Mouse (Mus musculus): ENCODE results near the gene Cspg5. TPM values are rescaled to one million over a fixed set of nuclear protein-coding genes. Genes with fewer than 3 reads are reported as not detected.

Gene Cspg5
- polyA plus RNA-seq, 1 experiment from 2014 or later = 3.0 TPM

DNA sequence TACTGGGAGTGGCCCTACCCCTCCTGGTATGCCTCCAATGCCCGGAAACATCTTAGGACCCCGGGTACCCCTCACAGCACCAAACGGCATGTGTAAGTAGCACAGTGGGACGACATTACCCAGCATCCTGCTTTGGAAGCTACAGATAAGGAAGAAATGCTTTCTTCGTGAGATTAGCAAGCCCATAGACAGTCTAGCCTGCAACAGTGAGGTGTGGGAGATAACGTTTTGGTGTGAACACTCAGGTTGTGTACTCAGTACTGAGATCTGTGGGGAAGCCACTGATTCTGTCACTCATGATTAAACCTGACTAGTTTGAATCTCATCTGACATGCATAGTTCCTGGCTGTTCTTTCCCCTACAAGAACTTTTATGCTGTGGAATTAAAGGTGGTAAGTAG, 8.6 kb upstream of the Cspg5 start:
- no peak overlapping the region for H3K9ac ChIP-seq (ENCODE audit: low read length)
- no peak overlapping the region for H3K4me3 ChIP-seq (ENCODE audit: low read depth, low read length)
- TF ChIP-seq EP300 (optimal IDR thresholded peaks at IDR 0.05) (no peak), CTCF (IDR thresholded peaks at IDR 0.05; ENCODE audit: low read depth) (no peak)
- ATAC-seq (ENCODE audit: low FRiP score, low TSS enrichment) (no peak), DNase-seq (ENCODE audit: low spot score) (no peak)
- H3K4me1 ChIP-seq (replicated peaks; ENCODE audit: control insufficient read depth, insufficient read depth) = no peaks in the 10 kb centered on the region
- no peaks in the 10 kb centered on the region for H3K27me3 ChIP-seq (ENCODE audit: control insufficient read depth, insufficient read depth, low read length)
- WGBS = 89% methylated on average over 6 of the region's 6 CpGs
- H3K4me2 ChIP-seq (replicated peaks; ENCODE audit: low read depth) = no peak overlapping the region
- no peak overlapping the region for H3K27ac ChIP-seq (replicated peaks)
- peaks cover 20% of the 10 kb centered on the region for H3K36me3 ChIP-seq (ENCODE audit: control insufficient read depth, insufficient read depth, low read length)
- no peaks in the 10 kb centered on the region for H3K9me3 ChIP-seq (ENCODE audit: control insufficient read depth, low read length)

DNA sequence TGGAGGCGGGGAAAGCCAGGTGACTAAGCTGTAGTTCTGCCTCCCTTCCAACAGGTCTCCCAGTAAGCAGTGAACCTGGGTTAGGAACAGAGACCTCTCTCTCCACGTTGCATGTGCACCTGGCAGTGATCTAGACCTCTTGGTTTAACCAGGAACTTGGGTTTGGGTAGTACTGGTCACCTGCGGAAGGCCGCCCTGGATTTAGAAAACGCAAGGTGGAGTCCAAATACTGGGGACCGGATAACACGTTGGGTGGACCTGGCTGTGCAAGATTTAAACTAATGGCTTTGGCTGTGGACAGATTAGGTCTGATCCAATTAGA, 945 bp downstream of the Cspg5 start:
- no peak overlapping the region for H3K27ac ChIP-seq (replicated peaks)
- TF ChIP-seq EP300 (optimal IDR thresholded peaks at IDR 0.05) (no peak), CTCF (IDR thresholded peaks at IDR 0.05; ENCODE audit: low read depth) (no peak)
- ATAC-seq (ENCODE audit: low FRiP score, low TSS enrichment) (peak; percentile 16; the same call in 1 of the 2 replicates), DNase-seq (ENCODE audit: low spot score) (peak; percentile 21)
- peak overlapping the region; percentile 100 for H3K4me2 ChIP-seq (replicated peaks; ENCODE audit: low read depth)
- H3K27me3 ChIP-seq (ENCODE audit: control insufficient read depth, insufficient read depth, low read length) = 0 out of 2 replicates have a peak, but pooled peaks cover 2% of the 10 kb centered on the region
- 18% methylated on average over 7 of the region's 7 CpGs for WGBS
- no peaks in the 10 kb centered on the region for H3K36me3 ChIP-seq (ENCODE audit: control insufficient read depth, insufficient read depth, low read length)
- no peaks in the 10 kb centered on the region for H3K9me3 ChIP-seq (ENCODE audit: control insufficient read depth, low read length)
- H3K4me3 ChIP-seq (ENCODE audit: low read depth, low read length) = peak overlapping the region; percentile 70
- no peaks in the 10 kb centered on the region; the same call in 1 of the 2 replicates for H3K4me1 ChIP-seq (replicated peaks; ENCODE audit: control insufficient read depth, insufficient read depth)
- 0 out of 2 replicates have a peak overlapping the region, but pooled peaks have one; percentile 51 for H3K9ac ChIP-seq (ENCODE audit: low read length)

DNA sequence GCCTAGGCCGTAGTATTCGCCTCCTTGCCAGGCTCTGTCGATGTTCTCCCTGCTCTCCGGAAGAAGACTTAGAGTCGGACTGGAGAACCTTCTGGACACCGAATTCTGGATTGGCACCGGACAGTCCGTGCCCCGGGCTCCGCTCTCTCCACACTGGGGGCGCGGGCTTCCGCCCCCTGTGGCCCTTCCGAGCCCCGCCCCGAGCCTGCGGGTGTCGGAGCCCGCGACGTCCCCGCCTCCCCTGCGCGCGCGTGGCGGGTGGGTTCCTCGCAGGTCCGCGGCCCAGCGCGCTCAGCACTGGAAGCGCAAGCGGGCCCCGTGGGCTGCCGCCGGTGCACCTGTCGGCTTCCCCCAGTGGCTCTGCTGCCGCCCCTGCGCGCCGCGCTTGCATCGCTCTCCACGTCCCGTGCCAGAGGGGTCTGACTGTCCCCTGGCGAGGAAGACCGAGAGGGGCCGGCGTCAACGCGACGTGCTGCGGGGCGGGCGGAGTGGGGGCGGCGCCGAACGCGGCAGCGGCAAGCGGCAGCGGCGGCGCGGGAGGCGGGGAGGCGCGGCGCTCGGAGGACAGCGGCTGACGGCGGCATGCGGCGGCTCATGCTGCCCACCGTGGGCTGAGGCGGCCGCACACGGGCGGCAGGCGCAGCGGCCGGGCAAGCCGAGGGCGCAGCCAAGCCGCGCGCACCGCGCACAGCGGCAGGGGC, 1.5 kb downstream of the Cspg5 start:
- peak; percentile 33 for ATAC-seq (ENCODE audit: low FRiP score, low TSS enrichment)
- 0 out of 2 replicates have a peak, but pooled peaks cover 2% of the 10 kb centered on the region for H3K27me3 ChIP-seq (ENCODE audit: control insufficient read depth, insufficient read depth, low read length)

DNA sequence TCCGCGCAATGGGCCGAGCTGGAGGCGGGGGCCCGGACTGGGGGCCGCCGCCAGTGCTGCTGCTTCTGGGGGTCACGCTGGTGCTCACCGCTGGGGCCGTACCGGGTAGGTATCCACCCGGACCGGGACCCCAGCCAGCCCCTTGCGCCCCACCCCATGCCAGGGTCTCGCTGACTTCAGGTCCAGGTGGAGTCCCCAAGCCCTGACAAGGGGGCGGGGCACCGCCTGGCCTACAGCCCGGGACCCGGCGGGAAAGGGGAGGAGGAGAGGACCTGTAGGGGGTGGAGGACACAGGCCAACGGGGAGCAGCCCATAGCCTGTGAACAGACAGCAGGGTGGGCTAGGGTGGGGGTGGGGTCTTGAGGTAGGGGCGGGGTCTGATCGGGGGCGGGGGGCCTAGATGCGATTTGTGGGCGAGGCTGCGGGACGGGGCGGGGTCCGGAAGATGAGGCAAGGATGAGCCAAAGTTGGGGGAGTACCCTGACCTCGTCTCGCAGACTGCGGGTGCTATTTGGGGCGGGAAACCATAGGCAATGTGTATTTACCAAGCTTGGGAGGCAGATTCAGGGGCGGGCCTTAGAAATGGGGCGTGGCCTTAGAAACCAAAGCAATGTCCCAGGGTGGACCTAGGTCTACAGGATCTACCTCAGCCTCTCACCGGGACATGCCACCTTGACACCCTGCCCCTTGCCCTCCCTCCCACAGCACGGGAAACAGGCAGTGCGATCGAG, 2.2 kb downstream of the Cspg5 start:
- Histone ChIP-seq H3K9ac (ENCODE audit: low read length) (peak overlapping the region; percentile 51), H3K36me3 (ENCODE audit: control insufficient read depth, insufficient read depth, low read length) (no peaks in the 10 kb centered on the region), H3K27ac (replicated peaks) (no peak overlapping the region), H3K27me3 (ENCODE audit: control insufficient read depth, insufficient read depth, low read length) (0 out of 2 replicates have a peak, but pooled peaks cover 2% of the 10 kb centered on the region), H3K4me1 (replicated peaks; ENCODE audit: control insufficient read depth, insufficient read depth) (no peaks in the 10 kb centered on the region; the same call in 1 of the 2 replicates), H3K9me3 (ENCODE audit: control insufficient read depth, low read length) (no peaks in the 10 kb centered on the region), H3K4me3 (ENCODE audit: low read depth, low read length) (peak overlapping the region; percentile 70), H3K4me2 (replicated peaks; ENCODE audit: low read depth) (peak overlapping the region; percentile 100)
- ATAC-seq (ENCODE audit: low FRiP score, low TSS enrichment) = peak; percentile 66
- 1% methylated on average over 32 of the region's 40 CpGs for WGBS
- DNase-seq (ENCODE audit: low spot score) = peak; percentile 65
- TF ChIP-seq EP300 (optimal IDR thresholded peaks at IDR 0.05) = no peak
- TF ChIP-seq CTCF (IDR thresholded peaks at IDR 0.05; ENCODE audit: low read depth) = no peak

More for the DNA sequence above, 1.5 kb downstream of the Cspg5 start:
- H3K9me3 ChIP-seq (ENCODE audit: control insufficient read depth, low read length) = no peaks in the 10 kb centered on the region
- DNase-seq (ENCODE audit: low spot score) = peak; percentile 52
- no peaks in the 10 kb centered on the region; the same call in 1 of the 2 replicates for H3K4me1 ChIP-seq (replicated peaks; ENCODE audit: control insufficient read depth, insufficient read depth)
- peak overlapping the region; percentile 70 for H3K4me3 ChIP-seq (ENCODE audit: low read depth, low read length)
- H3K4me2 ChIP-seq (replicated peaks; ENCODE audit: low read depth) = peak overlapping the region; percentile 100
- no peak for TF ChIP-seq CTCF (IDR thresholded peaks at IDR 0.05; ENCODE audit: low read depth)
- no peak for TF ChIP-seq EP300 (optimal IDR thresholded peaks at IDR 0.05)
- 1% methylated on average over 65 of the region's 93 CpGs for WGBS
- H3K36me3 ChIP-seq (ENCODE audit: control insufficient read depth, insufficient read depth, low read length) = no peaks in the 10 kb centered on the region
- peak overlapping the region; percentile 51 for H3K9ac ChIP-seq (ENCODE audit: low read length)
- no peak overlapping the region for H3K27ac ChIP-seq (replicated peaks)

DNA sequence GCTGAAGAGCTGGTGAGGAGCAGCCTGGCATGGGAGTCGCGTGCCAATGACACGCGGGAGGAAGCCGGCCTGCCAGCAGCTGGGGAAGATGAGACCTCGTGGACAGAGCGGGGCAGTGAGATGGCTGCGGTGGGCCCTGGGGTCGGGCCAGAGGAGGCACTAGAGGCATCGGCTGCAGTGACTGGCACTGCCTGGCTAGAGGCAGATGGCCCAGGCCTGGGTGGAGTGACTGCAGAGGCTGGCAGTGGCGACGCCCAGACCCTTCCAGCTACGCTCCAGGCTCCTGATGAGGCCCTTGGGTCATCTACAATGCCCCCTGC, 2.7 kb downstream of the Cspg5 start:
- peak; percentile 9 for ATAC-seq (ENCODE audit: low FRiP score, low TSS enrichment)
- no peaks in the 10 kb centered on the region for H3K36me3 ChIP-seq (ENCODE audit: control insufficient read depth, insufficient read depth, low read length)
- H3K4me3 ChIP-seq (ENCODE audit: low read depth, low read length) = peak overlapping the region; percentile 70
- no peak for DNase-seq (ENCODE audit: low spot score)
- H3K4me2 ChIP-seq (replicated peaks; ENCODE audit: low read depth) = peak overlapping the region; percentile 100
- no peak overlapping the region for H3K27ac ChIP-seq (replicated peaks)
- H3K27me3 ChIP-seq (ENCODE audit: control insufficient read depth, insufficient read depth, low read length) = 0 out of 2 replicates have a peak, but pooled peaks cover 2% of the 10 kb centered on the region
- no peaks in the 10 kb centered on the region; the same call in 1 of the 2 replicates for H3K4me1 ChIP-seq (replicated peaks; ENCODE audit: control insufficient read depth, insufficient read depth)
- TF ChIP-seq EP300 (optimal IDR thresholded peaks at IDR 0.05) (no peak), CTCF (IDR thresholded peaks at IDR 0.05; ENCODE audit: low read depth) (no peak)
- no peaks in the 10 kb centered on the region for H3K9me3 ChIP-seq (ENCODE audit: control insufficient read depth, low read length)
- WGBS = 35% methylated on average over 13 of the region's 13 CpGs
- peak overlapping the region; percentile 51; the same call in 1 of the 2 replicates for H3K9ac ChIP-seq (ENCODE audit: low read length)

DNA sequence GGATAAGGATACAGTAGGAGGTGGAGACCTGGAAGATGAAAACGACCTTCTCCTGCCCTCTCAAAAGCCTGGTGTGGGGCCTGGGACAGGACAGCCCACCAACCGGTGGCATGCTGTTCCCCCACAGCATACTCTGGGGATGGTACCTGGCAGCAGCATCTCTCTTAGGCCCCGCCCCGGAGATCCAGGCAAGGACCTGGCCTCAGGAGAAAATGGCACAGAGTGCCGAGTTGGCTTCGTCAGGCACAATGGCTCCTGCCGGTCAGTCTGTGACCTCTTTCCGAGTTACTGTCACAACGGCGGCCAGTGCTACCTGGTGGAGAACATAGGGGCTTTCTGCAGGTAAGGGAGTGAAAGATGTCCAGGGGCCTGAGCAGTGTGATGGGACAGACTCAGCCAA, 3.5 kb downstream of the Cspg5 start:
- Histone ChIP-seq H3K9me3 (ENCODE audit: control insufficient read depth, low read length) (no peaks in the 10 kb centered on the region), H3K9ac (ENCODE audit: low read length) (no peak overlapping the region), H3K4me2 (replicated peaks; ENCODE audit: low read depth) (no peak overlapping the region), H3K27ac (replicated peaks) (no peak overlapping the region), H3K4me1 (replicated peaks; ENCODE audit: control insufficient read depth, insufficient read depth) (no peaks in the 10 kb centered on the region; the same call in 1 of the 2 replicates), H3K4me3 (ENCODE audit: low read depth, low read length) (no peak overlapping the region), H3K36me3 (ENCODE audit: control insufficient read depth, insufficient read depth, low read length) (no peaks in the 10 kb centered on the region), H3K27me3 (ENCODE audit: control insufficient read depth, insufficient read depth, low read length) (0 out of 2 replicates have a peak, but pooled peaks cover 2% of the 10 kb centered on the region)
- 81% methylated on average over 10 of the region's 10 CpGs for WGBS
- ATAC-seq (ENCODE audit: low FRiP score, low TSS enrichment) = no peak
- TF ChIP-seq EP300 (optimal IDR thresholded peaks at IDR 0.05) (no peak), CTCF (IDR thresholded peaks at IDR 0.05; ENCODE audit: low read depth) (no peak)
- no peak for DNase-seq (ENCODE audit: low spot score)
